Mouse (Mus musculus): ENCODE results near the gene Vgll1. TPM values are rescaled to one million over a fixed set of nuclear protein-coding genes. Genes with fewer than 3 reads are reported as not detected.
A peak's percentile ranks its signal among the peaks of the same experiment; 100 is the strongest.

The Vgll1 gene
- polyA plus RNA-seq, 1 experiment from 2014 or later, result not detected

GRCm38 (mm10) chrX:57081496-57081895 lies 6.4 kb upstream of the Vgll1 start:
- ATAC-seq (ENCODE audit: low FRiP score, low TSS enrichment), result no peak
- Histone ChIP-seq H3K36me3 (ENCODE audit: control insufficient read depth, insufficient read depth, low read length) (no peaks in the 10 kb centered on the region), H3K9me3 (ENCODE audit: control insufficient read depth, low read length) (no peaks in the 10 kb centered on the region), H3K9ac (ENCODE audit: low read length) (no peak overlapping the region), H3K27ac (replicated peaks) (no peak overlapping the region), H3K4me2 (replicated peaks; ENCODE audit: low read depth) (no peak overlapping the region), H3K27me3 (ENCODE audit: control insufficient read depth, insufficient read depth, low read length) (no peaks in the 10 kb centered on the region), H3K4me1 (replicated peaks; ENCODE audit: control insufficient read depth, insufficient read depth) (no peaks in the 10 kb centered on the region), H3K4me3 (ENCODE audit: low read depth, low read length) (no peak overlapping the region)
- WGBS, result 55% methylated on average over 5 of the region's 5 CpGs
- no peak for TF ChIP-seq CTCF (IDR thresholded peaks at IDR 0.05; ENCODE audit: low read depth)
- no peak for TF ChIP-seq EP300 (optimal IDR thresholded peaks at IDR 0.05)
- no peak for DNase-seq (ENCODE audit: low spot score)

DNA sequence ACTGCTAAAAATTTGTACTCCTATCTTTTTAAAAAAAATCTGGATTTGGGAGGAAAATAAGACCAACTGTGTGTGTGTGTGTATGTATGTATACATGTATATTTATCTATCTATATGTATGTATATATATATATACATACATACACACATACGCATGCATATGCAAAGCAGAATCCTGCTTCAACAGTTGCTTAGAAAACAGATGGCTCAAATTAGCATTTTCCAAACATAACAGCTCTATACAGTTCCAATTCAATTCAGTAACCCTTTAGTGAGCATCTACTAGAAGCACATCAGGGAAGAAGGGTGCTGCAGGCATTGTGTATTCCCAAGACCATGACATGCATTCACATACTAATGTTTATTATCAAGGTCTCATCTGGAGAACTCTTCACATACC lies 15.5 kb downstream of the Vgll1 start:
- Histone ChIP-seq H3K4me1 (replicated peaks; ENCODE audit: control insufficient read depth, insufficient read depth) (no peaks in the 10 kb centered on the region), H3K9ac (ENCODE audit: low read length) (no peak overlapping the region), H3K36me3 (ENCODE audit: control insufficient read depth, insufficient read depth, low read length) (no peaks in the 10 kb centered on the region), H3K27ac (replicated peaks) (no peak overlapping the region), H3K4me3 (ENCODE audit: low read depth, low read length) (no peak overlapping the region), H3K9me3 (ENCODE audit: control insufficient read depth, low read length) (no peaks in the 10 kb centered on the region), H3K27me3 (ENCODE audit: control insufficient read depth, insufficient read depth, low read length) (no peaks in the 10 kb centered on the region), H3K4me2 (replicated peaks; ENCODE audit: low read depth) (no peak overlapping the region)
- ATAC-seq (ENCODE audit: low FRiP score, low TSS enrichment) (no peak), DNase-seq (ENCODE audit: low spot score) (no peak)
- WGBS, result 92% methylated on average over 1 of the region's 1 CpGs
- no peak for TF ChIP-seq EP300 (optimal IDR thresholded peaks at IDR 0.05)
- no peak for TF ChIP-seq CTCF (IDR thresholded peaks at IDR 0.05; ENCODE audit: low read depth)

GRCm38 (mm10) chrX:57106956-57107355 lies 19.1 kb downstream of the Vgll1 start:
- 70% methylated on average over 3 of the region's 3 CpGs for WGBS
- DNase-seq (ENCODE audit: low spot score) (no peak), ATAC-seq (ENCODE audit: low FRiP score, low TSS enrichment) (no peak)
- Histone ChIP-seq H3K9ac (ENCODE audit: low read length) (no peak overlapping the region), H3K27ac (replicated peaks) (no peak overlapping the region), H3K27me3 (ENCODE audit: control insufficient read depth, insufficient read depth, low read length) (no peaks in the 10 kb centered on the region), H3K4me2 (replicated peaks; ENCODE audit: low read depth) (no peak overlapping the region), H3K9me3 (ENCODE audit: control insufficient read depth, low read length) (no peaks in the 10 kb centered on the region), H3K4me3 (ENCODE audit: low read depth, low read length) (no peak overlapping the region), H3K4me1 (replicated peaks; ENCODE audit: control insufficient read depth, insufficient read depth) (no peaks in the 10 kb centered on the region), H3K36me3 (ENCODE audit: control insufficient read depth, insufficient read depth, low read length) (no peaks in the 10 kb centered on the region)
- TF ChIP-seq EP300 (optimal IDR thresholded peaks at IDR 0.05), result no peak
- TF ChIP-seq CTCF (IDR thresholded peaks at IDR 0.05; ENCODE audit: low read depth), result no peak

DNA sequence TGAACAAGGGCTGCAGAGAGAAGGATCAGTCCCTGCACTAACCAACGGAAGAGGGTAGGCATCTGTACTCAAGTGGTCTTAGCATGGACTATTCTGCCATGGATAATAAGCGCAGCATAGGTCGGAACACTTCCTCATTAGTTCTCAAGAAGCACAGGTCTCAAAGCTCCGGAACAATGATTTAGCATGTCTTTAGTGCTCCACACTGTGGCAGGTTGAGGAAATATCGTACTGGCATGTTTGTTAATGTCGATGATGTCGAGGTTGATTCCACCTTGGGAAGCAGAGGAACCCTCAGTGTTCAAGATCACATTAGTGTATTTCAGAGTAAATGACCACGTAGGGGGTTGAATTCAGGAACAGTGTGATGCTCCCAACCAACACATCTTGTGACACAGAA lies 30.2 kb downstream of the Vgll1 start:
- H3K4me2 ChIP-seq (replicated peaks; ENCODE audit: low read depth), result no peak overlapping the region
- no peak overlapping the region for H3K4me3 ChIP-seq (ENCODE audit: low read depth, low read length)
- H3K9me3 ChIP-seq (ENCODE audit: control insufficient read depth, low read length), result no peaks in the 10 kb centered on the region
- H3K27me3 ChIP-seq (ENCODE audit: control insufficient read depth, insufficient read depth, low read length), result no peaks in the 10 kb centered on the region
- no peak overlapping the region for H3K27ac ChIP-seq (replicated peaks)
- TF ChIP-seq CTCF (IDR thresholded peaks at IDR 0.05; ENCODE audit: low read depth) (peak; percentile 35; the same call in 1 of the 2 replicates), EP300 (optimal IDR thresholded peaks at IDR 0.05) (no peak)
- no peaks in the 10 kb centered on the region for H3K36me3 ChIP-seq (ENCODE audit: control insufficient read depth, insufficient read depth, low read length)
- no peak overlapping the region for H3K9ac ChIP-seq (ENCODE audit: low read length)
- WGBS, result 72% methylated on average over 8 of the region's 8 CpGs
- H3K4me1 ChIP-seq (replicated peaks; ENCODE audit: control insufficient read depth, insufficient read depth), result no peaks in the 10 kb centered on the region
- ATAC-seq (ENCODE audit: low FRiP score, low TSS enrichment), result no peak
- no peak for DNase-seq (ENCODE audit: low spot score)

DNA sequence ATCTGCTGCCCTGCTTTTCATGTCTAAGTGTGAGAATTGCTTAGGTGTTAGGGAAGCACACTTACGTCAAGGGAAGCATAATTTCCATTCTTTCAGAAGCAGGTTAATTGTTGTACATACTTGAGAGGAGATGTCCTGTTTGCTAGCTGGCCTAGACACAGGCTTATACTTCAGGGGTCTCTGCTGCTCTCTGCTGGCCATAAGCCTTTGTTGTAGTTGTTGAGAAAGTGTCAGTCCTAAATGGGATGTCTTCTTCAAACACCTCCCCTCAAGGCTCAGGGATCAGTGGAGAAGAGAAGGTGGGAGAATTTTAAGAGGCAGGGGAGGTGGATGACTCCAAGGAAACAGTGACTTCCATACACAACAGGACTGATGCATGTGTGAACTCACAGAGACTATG lies 32.9 kb downstream of the Vgll1 start:
- TF ChIP-seq CTCF (IDR thresholded peaks at IDR 0.05; ENCODE audit: low read depth) (peak; percentile 43), EP300 (optimal IDR thresholded peaks at IDR 0.05) (no peak)
- Histone ChIP-seq H3K9ac (ENCODE audit: low read length) (no peak overlapping the region), H3K9me3 (ENCODE audit: control insufficient read depth, low read length) (no peaks in the 10 kb centered on the region), H3K4me2 (replicated peaks; ENCODE audit: low read depth) (no peak overlapping the region), H3K27me3 (ENCODE audit: control insufficient read depth, insufficient read depth, low read length) (no peaks in the 10 kb centered on the region), H3K36me3 (ENCODE audit: control insufficient read depth, insufficient read depth, low read length) (no peaks in the 10 kb centered on the region), H3K4me1 (replicated peaks; ENCODE audit: control insufficient read depth, insufficient read depth) (no peaks in the 10 kb centered on the region), H3K27ac (replicated peaks) (no peak overlapping the region), H3K4me3 (ENCODE audit: low read depth, low read length) (no peak overlapping the region)
- WGBS, result 83% methylated on average over 1 of the region's 1 CpGs
- DNase-seq (ENCODE audit: low spot score) (no peak), ATAC-seq (ENCODE audit: low FRiP score, low TSS enrichment) (no peak)

DNA sequence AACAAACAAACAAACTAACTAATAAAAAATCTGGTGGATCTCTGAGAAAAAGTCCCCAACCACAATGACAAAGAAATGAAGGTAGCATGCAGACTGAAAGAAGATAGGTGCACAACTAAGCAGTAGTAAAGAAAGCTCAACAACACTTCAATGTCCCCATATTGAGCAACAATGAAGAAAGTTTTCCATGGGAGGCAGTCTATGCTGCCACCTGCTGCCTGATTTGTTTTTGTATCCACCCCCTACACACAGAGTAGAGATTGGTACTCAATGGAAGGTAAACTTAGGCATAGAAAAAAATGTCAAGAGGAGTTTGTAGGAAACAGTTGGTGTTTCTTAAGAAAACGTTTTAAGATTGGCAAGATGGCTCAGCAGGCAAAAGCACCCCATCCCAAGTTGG lies 42.7 kb downstream of the Vgll1 start:
- 35% methylated on average over 1 of the region's 1 CpGs for WGBS
- ATAC-seq (ENCODE audit: low FRiP score, low TSS enrichment) (no peak), DNase-seq (ENCODE audit: low spot score) (peak; percentile 12)
- TF ChIP-seq EP300 (optimal IDR thresholded peaks at IDR 0.05) (no peak), CTCF (IDR thresholded peaks at IDR 0.05; ENCODE audit: low read depth) (peak; percentile 50)
- no peak overlapping the region for H3K4me2 ChIP-seq (replicated peaks; ENCODE audit: low read depth)
- no peaks in the 10 kb centered on the region for H3K4me1 ChIP-seq (replicated peaks; ENCODE audit: control insufficient read depth, insufficient read depth)
- no peak overlapping the region for H3K27ac ChIP-seq (replicated peaks)
- no peaks in the 10 kb centered on the region for H3K9me3 ChIP-seq (ENCODE audit: control insufficient read depth, low read length)
- no peak overlapping the region for H3K9ac ChIP-seq (ENCODE audit: low read length)
- H3K4me3 ChIP-seq (ENCODE audit: low read depth, low read length), result no peak overlapping the region
- H3K36me3 ChIP-seq (ENCODE audit: control insufficient read depth, insufficient read depth, low read length), result no peaks in the 10 kb centered on the region
- no peaks in the 10 kb centered on the region for H3K27me3 ChIP-seq (ENCODE audit: control insufficient read depth, insufficient read depth, low read length)

All from stomach, postnatal 0 days (tissue).